Mouse (Mus musculus) spleen, adult 2 months (tissue): Measurements from ENCODE around the gene Cdh13. TPM values are rescaled to one million over a fixed set of nuclear protein-coding genes. Genes with fewer than 3 reads are reported as not detected.

Experiments used
- DNase-seq, 2 experiments: peaks; one replicate each; pipeline versions ENCODE4 v3.0.0 to v3.0.0-alpha.2; 2012 to 2021; ENCODE audit warnings: low spot score in 2 of 2, low read depth in 1 of 2
- H3K27ac ChIP-seq: fragments of 200-500 bp; 2 replicates; pipeline ENCODE4 v1.5.1; 2012; ENCODE audit warnings: low read length, inconsistent platforms; ENCODE audit not compliant: insufficient read depth
- H3K27me3 ChIP-seq: fragments of 200-500 bp; 2 replicates; pipeline ENCODE4 v1.6.1; 2012; ENCODE audit warnings: mild to moderate bottlenecking, moderate library complexity, low read length, inconsistent platforms; ENCODE audit not compliant: control insufficient read depth, insufficient read depth
- H3K36me3 ChIP-seq: fragments of 200-500 bp; 2 replicates; pipeline ENCODE4 v1.6.1; 2012; ENCODE audit warnings: mild to moderate bottlenecking, low read length, inconsistent platforms; ENCODE audit not compliant: control insufficient read depth, insufficient read depth
- H3K4me1 ChIP-seq: fragments of 200-500 bp; 2 replicates; pipeline ENCODE4 v1.6.1; 2011; ENCODE audit warnings: inconsistent platforms; ENCODE audit not compliant: control insufficient read depth, insufficient read depth, insufficient read length
- H3K4me3 ChIP-seq: fragments of 200-500 bp; 2 replicates; pipeline ENCODE4 v1.5.1; 2011; ENCODE audit warnings: mild to moderate bottlenecking, inconsistent platforms; ENCODE audit not compliant: insufficient read depth, insufficient read length; ENCODE audit errors: extremely low read depth
- CTCF ChIP-seq: fragments of 200-500 bp; IDR thresholded peaks from 2 replicates; pipeline ENCODE4 v1.5.1; 2011; ENCODE audit warnings: mild to moderate bottlenecking, inconsistent platforms; ENCODE audit not compliant: insufficient read depth, insufficient read length, insufficient replicate concordance; ENCODE audit errors: extremely low read depth
- POLR2A ChIP-seq: fragments of 200-500 bp; IDR thresholded peaks from 2 replicates; pipeline ENCODE4 v1.6.1; 2011; ENCODE audit warnings: low read depth, low read length, inconsistent platforms
- WGBS: fragments of 180-500 bp; shearing (Covaris S2); methylation state at CpG from one replicate; pipeline ENCODE4 v1.1.7; 2018; 5-methylcytosine and 5-hydroxymethylcytosine counted together
- polyA plus RNA-seq: library from polyadenylated mRNA; depleted of rRNA; stranded (reverse); fragments of >200 nt; gene quantifications from 2 replicates; pipeline ENCODE4 v1.2.3, GENCODE M21; 2012

Cdh13 gene
- polyA plus RNA-seq, 1 experiment = 0.50 TPM

GRCm38 (mm10) chr8:118552397-118552796, 268.9 kb downstream of the Cdh13 start:
- Histone ChIP-seq H3K27ac (no peak overlapping the region), H3K27me3 (no peaks in the 10 kb centered on the region), H3K4me1 (no peaks in the 10 kb centered on the region), H3K36me3 (no peaks in the 10 kb centered on the region), H3K4me3 (no peak overlapping the region)
- TF ChIP-seq CTCF (no peak), POLR2A (no peak)
- no peak for DNase-seq
- WGBS = 89% methylated on average over 14 of the region's 14 CpGs

DNA sequence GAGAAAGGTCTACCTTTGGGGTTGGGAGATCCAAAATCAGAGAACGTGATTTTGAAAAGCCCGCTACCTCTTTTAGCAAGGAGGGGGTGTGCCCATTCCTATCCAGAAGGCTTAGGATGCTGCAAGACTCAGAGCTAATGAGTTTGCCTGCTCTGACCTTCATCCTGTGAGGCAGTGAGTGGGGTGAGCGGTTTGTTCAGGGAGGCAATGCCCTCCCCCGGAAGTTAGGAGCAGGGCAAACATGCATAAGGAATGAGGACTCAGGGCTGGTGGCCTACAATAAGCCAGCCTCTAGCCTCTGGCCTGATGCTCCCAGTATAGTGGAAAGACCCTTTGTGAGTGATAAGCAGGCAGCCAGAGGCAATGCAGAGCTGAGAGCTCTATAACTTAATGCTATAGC, 269.3 kb downstream of the Cdh13 start:
- H3K36me3 ChIP-seq = no peaks in the 10 kb centered on the region
- H3K4me1 ChIP-seq = no peaks in the 10 kb centered on the region
- 78% methylated on average over 4 of the region's 4 CpGs for WGBS
- no peaks in the 10 kb centered on the region for H3K27me3 ChIP-seq
- no peak overlapping the region for H3K4me3 ChIP-seq
- TF ChIP-seq CTCF (no peak), POLR2A (no peak)
- no peak for DNase-seq
- no peak overlapping the region for H3K27ac ChIP-seq

GRCm38 (mm10) chr8:118564024-118564423, 280.5 kb downstream of the Cdh13 start:
- WGBS = 77% methylated on average over 6 of the region's 6 CpGs
- Histone ChIP-seq H3K36me3 (no peaks in the 10 kb centered on the region), H3K27me3 (no peaks in the 10 kb centered on the region), H3K4me1 (no peaks in the 10 kb centered on the region), H3K4me3 (no peak overlapping the region), H3K27ac (no peak overlapping the region)
- no peak for DNase-seq
- TF ChIP-seq CTCF (no peak), POLR2A (no peak)

DNA sequence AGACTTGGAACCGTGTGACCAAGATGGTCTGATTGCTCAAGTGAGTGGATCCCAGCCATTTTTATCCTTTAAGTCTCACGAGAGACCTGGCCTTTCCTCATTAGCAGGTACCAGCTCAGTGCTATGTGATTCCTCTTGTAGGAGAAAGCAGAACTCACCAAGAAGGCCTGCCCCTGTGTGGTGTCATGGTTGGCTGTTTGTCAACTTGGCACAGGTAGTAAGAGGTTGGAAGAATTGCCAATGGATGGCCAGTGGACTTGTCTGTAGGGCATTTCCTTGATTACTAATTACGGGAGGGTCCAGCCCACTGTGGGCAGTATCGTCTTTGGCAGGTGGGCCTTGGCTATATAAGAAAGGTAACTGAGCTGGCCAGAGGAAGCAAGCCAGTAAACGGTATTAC, 281.7 kb downstream of the Cdh13 start:
- Histone ChIP-seq H3K4me3 (no peak overlapping the region), H3K27me3 (no peaks in the 10 kb centered on the region), H3K4me1 (no peaks in the 10 kb centered on the region), H3K36me3 (no peaks in the 10 kb centered on the region), H3K27ac (no peak overlapping the region)
- DNase-seq = no peak
- TF ChIP-seq CTCF = no peak
- TF ChIP-seq POLR2A = no peak
- 86% methylated on average over 5 of the region's 5 CpGs for WGBS

- Histone ChIP-seq H3K27ac (no peak overlapping the region), H3K36me3 (no peaks in the 10 kb centered on the region), H3K4me3 (no peak overlapping the region), H3K27me3 (no peaks in the 10 kb centered on the region), H3K4me1 (no peaks in the 10 kb centered on the region)
- no peak for DNase-seq
- WGBS = 78% methylated on average over 6 of the region's 6 CpGs
- no peak for TF ChIP-seq CTCF
- TF ChIP-seq POLR2A = no peak
These were observed 282.6 kb downstream of the Cdh13 start for GRCm38 (mm10) chr8:118565887-118566747.

DNA sequence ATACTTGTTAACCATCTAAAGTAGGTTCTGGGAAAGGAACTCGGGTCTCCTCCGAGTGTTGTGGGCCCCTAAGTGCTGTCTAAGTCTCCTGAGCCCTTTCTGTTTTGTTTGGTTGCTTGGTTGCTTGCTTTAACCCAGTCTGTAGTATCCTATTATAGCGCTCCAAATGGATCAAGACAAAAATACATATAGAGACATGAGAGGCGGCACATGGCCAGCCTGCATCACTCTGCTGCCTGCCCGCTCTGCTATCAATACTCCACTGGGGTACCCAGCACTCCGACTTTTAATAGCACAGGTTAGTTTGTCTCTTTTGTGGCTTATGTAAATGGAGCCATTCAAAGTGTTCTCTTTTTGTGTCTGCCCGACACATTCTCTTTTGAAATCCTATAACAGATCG, 285.8 kb downstream of the Cdh13 start:
- no peak for DNase-seq
- Histone ChIP-seq H3K4me3 (no peak overlapping the region), H3K36me3 (no peaks in the 10 kb centered on the region), H3K27me3 (no peaks in the 10 kb centered on the region), H3K4me1 (no peaks in the 10 kb centered on the region), H3K27ac (no peak overlapping the region)
- 88% methylated on average over 8 of the region's 8 CpGs for WGBS
- no peak for TF ChIP-seq CTCF
- no peak for TF ChIP-seq POLR2A

DNA sequence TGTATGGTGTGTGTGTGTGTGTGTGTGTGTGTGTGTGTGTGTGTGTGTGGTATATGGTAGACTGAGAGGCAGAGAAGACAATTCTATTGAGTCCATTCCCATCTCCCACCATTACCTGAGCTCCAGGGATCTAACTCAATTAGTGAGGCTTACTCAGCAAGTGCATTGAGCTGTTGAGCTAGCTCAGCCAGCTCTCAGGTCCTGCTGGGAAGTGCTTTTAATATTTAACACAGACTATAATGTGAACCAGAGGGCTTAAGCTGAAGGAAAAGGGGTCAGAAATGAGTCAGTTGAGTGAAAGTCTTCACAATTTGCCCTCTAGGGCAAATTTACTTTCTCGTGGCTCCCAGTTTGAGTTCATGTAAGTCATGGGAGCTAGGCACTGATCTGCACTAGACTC, 297.7 kb downstream of the Cdh13 start:
- Histone ChIP-seq H3K4me1 (no peaks in the 10 kb centered on the region), H3K36me3 (no peaks in the 10 kb centered on the region), H3K27me3 (no peaks in the 10 kb centered on the region), H3K27ac (no peak overlapping the region), H3K4me3 (no peak overlapping the region)
- no peak for TF ChIP-seq POLR2A
- no peak for TF ChIP-seq CTCF
- 78% methylated on average over 1 of the region's 1 CpGs for WGBS
- no peak for DNase-seq
